Mouse (Mus musculus) intestine, embryonic 15.5 days (tissue): ENCODE measurements around the gene Bcl2l1. TPM values are rescaled to one million over a fixed set of nuclear protein-coding genes. Genes with fewer than 3 reads are reported as not detected.

Experiments
- ATAC-seq: fragments of 200-750 bp; cut with Nextera tagmentation; 2 replicates; pipeline ENCODE4 v1.8.0; 2017; ENCODE audit warnings: moderate TSS enrichment, moderate library complexity
- H3K27ac ChIP-seq: fragments of 300-500 bp; sonication (generic); 2 replicates; pipeline ENCODE4 v1.5.1; 2015; ENCODE audit warnings: mild to moderate bottlenecking, inconsistent platforms
- H3K27me3 ChIP-seq: fragments of 300-500 bp; sonication (generic); replicated peaks from 2 replicates; pipeline ENCODE4 v1.6.1; 2015; ENCODE audit warnings: inconsistent platforms
- H3K36me3 ChIP-seq: fragments of 300-500 bp; sonication (generic); 2 replicates; pipeline ENCODE4 v1.6.1; 2015; ENCODE audit warnings: inconsistent platforms
- H3K4me1 ChIP-seq: fragments of 300-500 bp; sonication (generic); replicated peaks from 2 replicates; pipeline ENCODE4 v1.6.1; 2015; ENCODE audit warnings: inconsistent platforms
- H3K4me2 ChIP-seq: fragments of 300-500 bp; sonication (generic); replicated peaks from 2 replicates; pipeline ENCODE4 v1.6.1; 2015; ENCODE audit warnings: mild to moderate bottlenecking, inconsistent platforms
- H3K4me3 ChIP-seq: fragments of 300-500 bp; sonication (generic); replicated peaks from 2 replicates; pipeline ENCODE4 v1.5.1; 2015; ENCODE audit warnings: inconsistent platforms
- H3K9ac ChIP-seq: fragments of 300-500 bp; sonication (generic); 2 replicates; pipeline ENCODE4 v1.6.1; 2015; ENCODE audit warnings: inconsistent platforms
- H3K9me3 ChIP-seq: fragments of 300-500 bp; sonication (generic); 2 replicates; pipeline ENCODE4 v1.6.1; 2016; ENCODE audit warnings: inconsistent platforms
- WGBS: fragments of 180-500 bp; shearing (Covaris S2); methylation state at CpG from one replicate; pipeline ENCODE4 v1.1.7; 2015; 5-methylcytosine and 5-hydroxymethylcytosine counted together
- polyA plus RNA-seq: library from polyadenylated mRNA; unstranded; fragments of >200 nt; fragmentation: Nextera tagmentation; extraction: Ambion mirVana; gene quantifications from 2 replicates; pipeline ENCODE4 v1.2.1, GENCODE M21; 2015

The Bcl2l1 gene
- polyA plus RNA-seq, 1 experiment from 2014 or later: 64.0 TPM

DNA sequence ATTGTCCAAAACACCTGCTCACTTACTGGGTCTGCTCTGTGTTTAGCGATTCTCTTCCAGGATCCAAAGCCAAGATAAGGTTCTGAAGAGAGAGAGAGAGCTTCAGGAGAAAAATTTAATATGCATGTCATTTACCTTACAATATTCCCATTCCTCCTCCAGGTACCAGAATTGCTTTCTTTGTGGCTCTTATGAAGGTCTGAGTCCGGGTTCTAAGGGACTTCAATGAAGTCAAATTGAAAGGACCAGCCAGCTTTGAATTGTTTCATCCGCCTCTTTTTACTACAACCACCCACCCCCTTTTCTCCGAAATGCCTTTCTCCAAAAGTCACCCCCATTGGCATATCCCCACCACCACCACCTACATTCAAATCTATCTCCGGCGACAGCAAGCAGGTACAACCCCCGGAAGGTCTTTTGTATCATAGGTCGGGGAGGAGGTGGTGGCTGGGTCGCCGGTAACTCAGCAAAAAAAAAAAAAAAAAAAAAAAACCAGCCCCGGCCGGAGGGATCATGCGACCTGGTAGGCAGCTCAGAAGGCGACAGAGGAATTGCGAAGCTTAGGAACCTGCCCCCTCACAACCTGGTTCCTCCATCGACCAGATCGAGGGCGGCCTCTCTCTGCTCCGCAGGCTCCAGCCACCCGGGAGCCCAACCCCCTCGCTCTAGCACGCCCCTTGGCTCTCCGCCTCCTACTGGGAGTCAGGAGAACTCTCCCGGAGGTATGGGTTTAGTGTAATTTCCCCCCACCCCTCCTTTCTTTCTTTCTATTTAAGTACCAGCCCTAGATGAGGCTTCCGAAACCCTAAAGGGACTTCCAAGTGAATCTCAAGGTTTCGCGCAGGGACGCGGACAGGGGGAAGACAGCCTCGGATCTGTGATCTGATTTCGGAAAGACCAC, 1.3 kb downstream of the Bcl2l1 start:
- H3K4me1 ChIP-seq: peaks cover 40% of the 10 kb centered on the region
- peak; percentile 85 for ATAC-seq
- peak overlapping the region; percentile 97 for H3K27ac ChIP-seq
- WGBS: 2% methylated on average over 31 of the region's 31 CpGs
- H3K4me3 ChIP-seq: peak overlapping the region; percentile 80
- H3K9ac ChIP-seq: peak overlapping the region; percentile 91
- H3K36me3 ChIP-seq: no peaks in the 10 kb centered on the region
- H3K27me3 ChIP-seq: no peaks in the 10 kb centered on the region
- peak overlapping the region; percentile 77 for H3K4me2 ChIP-seq
- no peaks in the 10 kb centered on the region for H3K9me3 ChIP-seq

DNA sequence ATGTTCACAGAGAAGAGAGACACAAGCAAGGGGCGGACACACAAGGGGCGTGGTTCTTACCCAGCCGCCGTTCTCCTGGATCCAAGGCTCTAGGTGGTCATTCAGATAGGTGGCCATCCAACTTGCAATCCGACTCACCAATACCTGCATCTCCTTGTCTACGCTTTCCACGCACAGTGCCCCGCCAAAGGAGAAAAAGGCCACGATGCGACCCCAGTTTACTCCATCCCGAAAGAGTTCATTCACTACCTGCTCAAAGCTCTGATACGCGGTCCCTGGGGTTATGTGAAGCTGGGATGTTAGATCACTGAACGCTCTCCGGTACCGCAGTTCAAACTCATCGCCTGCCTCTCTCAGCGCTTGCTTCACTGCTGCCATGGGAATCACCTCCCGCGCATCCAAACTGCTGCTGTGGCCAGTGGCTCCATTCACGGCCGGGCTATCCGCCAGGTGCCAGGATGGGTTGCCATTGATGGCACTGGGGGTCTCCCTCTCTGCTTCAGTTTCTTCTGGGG, 2.1 kb downstream of the Bcl2l1 start:
- Histone ChIP-seq H3K4me1 (peaks cover 44% of the 10 kb centered on the region), H3K27me3 (no peaks in the 10 kb centered on the region), H3K4me3 (peak overlapping the region; percentile 80), H3K4me2 (peak overlapping the region; percentile 77), H3K27ac (peak overlapping the region; percentile 97; the same call in 1 of the 2 replicates), H3K9me3 (no peaks in the 10 kb centered on the region), H3K9ac (peak overlapping the region; percentile 91), H3K36me3 (no peaks in the 10 kb centered on the region)
- ATAC-seq: no peak
- WGBS: 57% methylated on average over 23 of the region's 23 CpGs

DNA sequence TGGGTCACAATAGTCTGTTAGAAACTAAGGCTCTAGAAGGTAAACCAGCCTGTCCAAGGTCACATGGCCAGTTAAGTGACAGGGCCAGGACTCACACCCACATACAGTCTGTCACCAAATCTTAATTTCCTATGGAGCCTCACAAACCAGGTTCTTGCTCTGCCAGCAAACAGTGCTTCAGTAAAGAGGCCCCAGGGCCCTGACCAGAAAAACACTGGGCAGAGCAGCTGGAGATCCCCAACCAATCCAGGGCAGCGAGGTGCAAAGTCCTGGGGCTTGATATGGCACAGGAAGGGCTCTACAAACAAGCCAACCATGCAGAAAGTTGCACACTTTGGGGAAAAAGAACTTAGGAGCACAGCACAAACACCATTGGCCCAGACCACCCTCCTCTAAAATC, 3.0 kb downstream of the Bcl2l1 start:
- WGBS: 39% methylated on average over 1 of the region's 1 CpGs
- peak overlapping the region; percentile 77 for H3K4me2 ChIP-seq
- H3K4me3 ChIP-seq: peak overlapping the region; percentile 80
- H3K27ac ChIP-seq: peak overlapping the region; percentile 71
- H3K36me3 ChIP-seq: no peaks in the 10 kb centered on the region
- peak overlapping the region; percentile 91 for H3K9ac ChIP-seq
- H3K9me3 ChIP-seq: no peaks in the 10 kb centered on the region
- peaks cover 48% of the 10 kb centered on the region for H3K4me1 ChIP-seq
- no peak for ATAC-seq
- H3K27me3 ChIP-seq: no peaks in the 10 kb centered on the region

DNA sequence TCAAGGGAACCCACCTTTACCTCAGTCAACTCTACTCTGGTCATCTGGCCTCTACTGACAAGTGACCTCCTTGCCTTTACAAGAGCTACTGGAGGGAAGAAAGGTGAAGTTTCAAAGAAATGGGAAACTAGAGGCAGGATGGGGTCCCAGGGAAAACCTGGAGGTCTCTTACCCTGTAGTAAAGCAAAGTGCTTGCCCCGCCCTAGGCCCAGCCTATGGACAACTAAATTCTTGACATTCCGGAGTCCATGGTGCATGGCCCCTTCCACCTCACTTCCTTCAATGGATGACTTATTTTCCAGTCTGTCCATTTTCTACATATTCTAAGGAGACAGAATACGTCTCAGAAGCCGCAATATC, 3.5 kb downstream of the Bcl2l1 start:
- ATAC-seq: no peak
- Histone ChIP-seq H3K27me3 (no peaks in the 10 kb centered on the region), H3K27ac (peak overlapping the region; percentile 71), H3K9me3 (no peaks in the 10 kb centered on the region), H3K4me3 (peak overlapping the region; percentile 80), H3K36me3 (no peaks in the 10 kb centered on the region), H3K4me1 (peaks cover 48% of the 10 kb centered on the region), H3K9ac (no peak overlapping the region; the same call in 1 of the 2 replicates), H3K4me2 (peak overlapping the region; percentile 77)
- 54% methylated on average over 4 of the region's 4 CpGs for WGBS

DNA sequence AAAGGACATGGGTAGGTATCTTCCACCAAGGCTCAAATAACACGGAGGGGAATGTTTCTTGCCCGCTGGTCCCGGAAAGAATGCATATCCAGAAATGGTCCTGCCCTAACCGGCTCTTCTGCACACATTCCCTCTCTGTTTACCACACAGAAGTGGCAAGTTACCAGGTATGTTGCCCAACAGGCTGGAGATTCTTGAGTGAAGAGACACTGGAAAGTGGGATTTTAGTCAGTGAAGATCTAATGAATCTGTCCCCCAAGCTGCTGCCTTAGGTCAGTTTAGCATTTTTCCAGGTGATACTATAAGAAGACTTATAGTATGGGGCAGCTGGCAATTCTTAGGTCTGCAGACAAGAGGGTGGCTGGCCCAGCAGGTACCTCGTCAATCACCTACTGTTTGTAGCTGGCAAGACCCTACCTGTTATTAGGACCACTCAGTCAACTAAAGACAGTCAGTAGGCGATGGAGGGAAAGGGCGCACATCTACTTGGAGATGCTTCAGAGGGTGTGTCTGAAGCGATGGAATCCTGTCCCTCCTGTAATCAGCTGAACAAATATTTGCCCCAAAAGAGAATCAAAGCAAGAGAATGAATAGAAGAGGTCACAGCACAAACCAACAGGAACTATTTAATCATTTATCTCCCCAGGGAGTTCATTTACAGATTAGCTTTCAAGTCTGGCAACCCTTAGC, 4.1 kb downstream of the Bcl2l1 start:
- Histone ChIP-seq H3K27ac (peak overlapping the region; percentile 71), H3K9ac (no peak overlapping the region; the same call in 1 of the 2 replicates), H3K9me3 (no peaks in the 10 kb centered on the region), H3K4me1 (peaks cover 48% of the 10 kb centered on the region), H3K4me3 (0 out of 2 replicates have a peak overlapping the region, but pooled peaks have one; percentile 80), H3K27me3 (no peaks in the 10 kb centered on the region), H3K4me2 (peak overlapping the region; percentile 77), H3K36me3 (no peaks in the 10 kb centered on the region)
- WGBS: 57% methylated on average over 8 of the region's 8 CpGs
- ATAC-seq: no peak

DNA sequence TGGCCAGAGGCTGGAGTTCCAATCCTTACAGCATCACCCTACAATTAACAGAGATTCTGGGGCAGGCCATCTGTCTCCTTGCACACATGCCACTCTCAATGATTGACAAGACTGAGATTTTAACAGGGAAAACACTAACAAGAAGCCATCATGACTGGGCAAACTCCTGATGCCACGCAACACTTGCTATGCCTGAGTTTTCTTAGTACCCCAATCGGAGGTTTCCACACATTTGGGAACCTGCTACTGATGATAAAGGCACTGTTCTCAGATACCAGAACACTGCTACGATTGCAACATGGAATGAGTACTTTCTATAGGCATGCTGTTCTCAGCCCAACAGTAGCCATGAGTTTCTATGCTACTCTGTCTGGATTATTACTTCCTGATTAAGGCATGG, 5.0 kb downstream of the Bcl2l1 start:
- H3K4me1 ChIP-seq: peaks cover 48% of the 10 kb centered on the region
- 86% methylated on average over 3 of the region's 3 CpGs for WGBS

DNA sequence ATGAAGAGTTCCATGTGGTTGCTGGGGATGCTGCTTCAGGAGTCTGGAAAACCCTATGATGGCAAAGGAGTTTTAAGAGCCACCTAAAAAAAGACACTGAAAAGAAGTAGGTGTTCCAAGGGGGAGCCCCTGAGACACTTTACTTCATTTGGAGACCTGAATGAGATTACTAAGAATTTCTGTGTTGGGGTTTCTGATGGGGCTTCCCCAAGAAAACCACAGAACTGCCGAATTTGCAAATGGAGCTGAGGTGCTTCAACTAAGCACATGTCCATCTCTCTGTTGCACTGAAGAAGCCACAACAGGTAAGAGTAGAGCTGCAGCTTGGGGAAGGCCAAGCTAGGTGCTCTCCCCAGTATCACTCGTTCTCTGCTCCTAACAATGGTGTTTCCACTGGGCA, 5.8 kb downstream of the Bcl2l1 start:
- H3K36me3 ChIP-seq: no peaks in the 10 kb centered on the region
- H3K4me1 ChIP-seq: peaks cover 55% of the 10 kb centered on the region
- WGBS: 89% methylated on average over 2 of the region's 2 CpGs
- no peak for ATAC-seq
- H3K9ac ChIP-seq: no peak overlapping the region
- no peaks in the 10 kb centered on the region for H3K27me3 ChIP-seq
- no peaks in the 10 kb centered on the region for H3K9me3 ChIP-seq
- H3K4me2 ChIP-seq: no peak overlapping the region
- H3K4me3 ChIP-seq: no peak overlapping the region
- no peak overlapping the region for H3K27ac ChIP-seq

More for the DNA sequence above, 5.0 kb downstream of the Bcl2l1 start:
- Histone ChIP-seq H3K9ac (no peak overlapping the region), H3K4me3 (no peak overlapping the region), H3K27me3 (no peaks in the 10 kb centered on the region), H3K36me3 (no peaks in the 10 kb centered on the region), H3K4me2 (no peak overlapping the region), H3K9me3 (no peaks in the 10 kb centered on the region), H3K27ac (no peak overlapping the region)
- no peak for ATAC-seq

DNA sequence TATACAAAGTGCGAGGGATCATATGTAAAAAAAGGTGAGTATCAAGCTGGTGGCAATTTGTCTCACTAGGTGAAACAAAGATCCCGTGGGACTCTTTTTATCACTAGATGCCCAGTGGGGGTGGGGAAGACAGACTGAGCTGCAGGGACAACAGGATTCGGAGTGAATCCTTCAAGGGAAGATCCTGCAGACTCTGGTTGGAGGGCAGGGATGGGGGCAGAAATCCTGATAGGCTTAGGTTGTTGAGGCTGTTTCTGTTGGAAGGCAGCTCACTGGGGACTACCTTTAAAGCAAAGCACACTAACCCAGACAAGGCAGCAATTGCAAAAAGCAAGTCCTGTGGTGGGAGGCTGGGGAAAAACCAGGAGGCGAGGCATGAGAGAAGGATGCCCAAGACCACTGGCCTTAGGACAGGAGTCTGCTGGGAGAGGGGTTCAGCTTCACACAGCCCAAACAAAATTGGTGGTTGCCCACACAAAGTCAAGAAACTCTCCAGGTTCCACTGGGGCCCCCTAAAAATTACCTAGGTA, 6.3 kb downstream of the Bcl2l1 start:
- Histone ChIP-seq H3K27me3 (no peaks in the 10 kb centered on the region), H3K4me3 (no peak overlapping the region), H3K9me3 (no peaks in the 10 kb centered on the region), H3K27ac (no peak overlapping the region), H3K36me3 (0 out of 2 replicates have a peak, but pooled peaks cover under 1% of the 10 kb centered on the region), H3K9ac (no peak overlapping the region), H3K4me1 (peaks cover 60% of the 10 kb centered on the region), H3K4me2 (0 out of 2 replicates have a peak overlapping the region, but pooled peaks have one; percentile 3)
- no peak for ATAC-seq
- WGBS: 75% methylated on average over 4 of the region's 4 CpGs

DNA sequence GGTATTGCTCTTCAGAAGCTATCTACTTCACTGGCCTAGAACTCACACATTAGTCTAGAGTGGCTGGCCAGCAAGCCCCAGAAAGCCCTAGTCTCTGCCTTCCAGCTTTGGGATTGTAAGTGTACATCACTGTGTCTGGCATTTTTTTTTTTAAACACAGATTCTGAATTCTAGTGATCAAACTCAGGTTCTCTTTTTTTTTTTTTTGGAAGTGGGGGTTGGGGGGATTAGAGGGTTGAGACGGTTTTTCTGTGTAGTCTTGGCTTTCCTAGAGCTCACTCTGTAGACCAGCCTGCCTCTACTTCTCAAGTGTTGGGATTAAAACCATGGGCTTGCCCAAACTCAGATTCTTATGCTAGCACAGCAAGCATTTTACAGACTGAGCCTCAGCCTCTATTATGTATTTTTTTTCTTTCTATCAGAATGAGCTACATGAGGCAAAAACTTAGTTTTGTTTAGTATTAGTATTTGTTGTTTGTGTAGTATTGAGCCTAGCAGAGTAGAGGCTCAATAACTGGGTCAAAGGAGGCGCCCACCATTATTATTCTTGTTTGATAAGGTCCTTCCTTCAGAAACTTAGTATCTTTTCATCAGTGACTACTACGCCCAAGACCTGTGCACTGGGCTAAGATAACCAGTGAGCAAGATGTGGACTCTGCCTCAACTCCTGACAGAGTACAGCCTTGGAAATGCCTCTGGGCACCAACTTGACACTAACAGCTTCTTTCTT, 6.9 kb downstream of the Bcl2l1 start:
- WGBS: 73% methylated on average over 3 of the region's 3 CpGs
- Histone ChIP-seq H3K27me3 (no peaks in the 10 kb centered on the region), H3K4me1 (peaks cover 58% of the 10 kb centered on the region), H3K36me3 (0 out of 2 replicates have a peak, but pooled peaks cover 4% of the 10 kb centered on the region), H3K27ac (no peak overlapping the region), H3K9me3 (no peaks in the 10 kb centered on the region), H3K9ac (no peak overlapping the region), H3K4me3 (no peak overlapping the region), H3K4me2 (0 out of 2 replicates have a peak overlapping the region, but pooled peaks have one; percentile 3)
- no peak; the same call in 1 of the 2 replicates for ATAC-seq

DNA sequence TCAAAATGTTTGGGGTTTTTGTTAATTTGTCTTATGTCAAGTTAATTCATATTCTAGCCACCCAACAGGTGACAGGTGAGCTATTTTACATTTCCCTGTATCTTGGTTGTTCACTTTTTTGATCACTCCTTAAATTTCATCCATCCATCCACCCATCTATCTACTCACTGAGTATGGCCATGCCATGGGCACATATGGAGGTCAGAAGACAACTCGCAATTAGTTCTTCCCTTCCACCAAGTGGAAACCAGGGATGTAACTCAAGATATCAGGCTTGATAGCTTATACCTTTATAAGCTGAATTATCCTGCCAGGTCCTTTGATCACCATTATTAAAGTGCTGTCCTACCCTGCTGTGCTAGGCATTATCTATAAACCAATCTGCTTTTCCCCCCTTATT, 7.8 kb downstream of the Bcl2l1 start:
- Histone ChIP-seq H3K4me3 (no peak overlapping the region), H3K4me1 (peaks cover 52% of the 10 kb centered on the region), H3K36me3 (peaks cover 9% of the 10 kb centered on the region; the same call in 1 of the 2 replicates), H3K27me3 (no peaks in the 10 kb centered on the region), H3K4me2 (no peak overlapping the region), H3K9ac (no peak overlapping the region), H3K27ac (no peak overlapping the region), H3K9me3 (no peaks in the 10 kb centered on the region)
- ATAC-seq: no peak
- 83% methylated on average over 1 of the region's 1 CpGs for WGBS

DNA sequence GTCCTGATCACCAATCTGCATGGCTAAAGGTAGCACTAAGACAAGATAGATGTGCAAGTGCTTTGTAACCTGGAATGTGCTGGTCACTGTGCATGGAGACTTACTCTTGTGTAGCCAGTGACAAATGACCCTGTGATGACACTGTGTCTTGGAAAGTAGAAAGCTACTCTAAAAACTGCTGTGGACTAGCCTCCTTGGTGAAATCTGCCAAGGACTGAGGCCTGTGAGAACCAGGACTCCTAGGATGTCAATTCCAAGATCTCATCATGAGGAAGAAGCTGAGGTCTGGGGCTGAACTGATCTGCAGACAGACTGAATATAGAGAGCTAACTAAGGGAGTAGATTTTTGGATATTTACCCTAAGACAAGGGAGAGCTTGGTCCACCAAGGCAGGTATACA, 10.0 kb downstream of the Bcl2l1 start:
- Histone ChIP-seq H3K9ac (no peak overlapping the region), H3K4me2 (no peak overlapping the region), H3K4me1 (peaks cover 45% of the 10 kb centered on the region), H3K4me3 (no peak overlapping the region), H3K9me3 (no peaks in the 10 kb centered on the region), H3K36me3 (peaks cover 9% of the 10 kb centered on the region; the same call in 1 of the 2 replicates), H3K27me3 (no peaks in the 10 kb centered on the region), H3K27ac (peak overlapping the region; percentile 73; the same call in 1 of the 2 replicates)
- no peak for ATAC-seq
